Mouse (Mus musculus) heart, embryonic 10.5 days (tissue): ENCODE measurements around the gene 2210016L21Rik. TPM values are rescaled to one million over a fixed set of nuclear protein-coding genes. Genes with fewer than 3 reads are reported as not detected.

Source experiments
- polyA plus RNA-seq: library from polyadenylated mRNA; unstranded; fragments of >200 nt; fragmentation: Nextera tagmentation; extraction: Ambion mirVana; gene quantifications from 2 replicates; pipeline ENCODE4 v1.2.1, GENCODE M21; 2016

The 2210016L21Rik gene
- polyA plus RNA-seq, 1 experiment from 2014 or later, result 33.0 TPM

Other genes starting within 250 kb of the 2210016L21Rik start
- gene Tchp, start 234.4 kb upstream of the 2210016L21Rik start, polyA plus RNA-seq, result 8.8 and 11.4 TPM in 2 replicates
- gene Ankrd13a, start 167.5 kb upstream of the 2210016L21Rik start, polyA plus RNA-seq, result 37.5 and 41.2 TPM in 2 replicates
- gene Git2, start 166.6 kb upstream of the 2210016L21Rik start, polyA plus RNA-seq, result 31.6 and 33.0 TPM in 2 replicates
- gene 1500011B03Rik, start 118.7 kb upstream of the 2210016L21Rik start, polyA plus RNA-seq, result 58.7 and 77.1 TPM in 2 replicates
- gene 4930519G04Rik, start 88.5 kb upstream of the 2210016L21Rik start, polyA plus RNA-seq, result not detected in 2 replicates
- gene Gm9936, start 83.5 kb upstream of the 2210016L21Rik start, polyA plus RNA-seq, result not detected in 2 replicates
- 1.1 and 1.7 TPM in 2 replicates for gene Oasl2, start 45.2 kb upstream of the 2210016L21Rik start, polyA plus RNA-seq
- gene Oasl1, start 18.9 kb upstream of the 2210016L21Rik start, polyA plus RNA-seq, result 0.31 TPM in 1 of 2 replicates, not detected in the other
- gene Hnf1a, start 28.9 kb downstream of the 2210016L21Rik start, polyA plus RNA-seq, result 0.11 and 1.9 TPM in 2 replicates
- gene Sppl3, start 69.0 kb downstream of the 2210016L21Rik start, polyA plus RNA-seq, result 6.9 and 11.5 TPM in 2 replicates
- gene Gm10401, start 156.1 kb downstream of the 2210016L21Rik start, polyA plus RNA-seq, result 13.7 and 15.7 TPM in 2 replicates
- 107 and 138 TPM in 2 replicates for gene Acads, start 177.2 kb downstream of the 2210016L21Rik start, polyA plus RNA-seq
- 25.7 and 35.8 TPM in 2 replicates for gene Unc119b, start 192.8 kb downstream of the 2210016L21Rik start, polyA plus RNA-seq
- gene Mlec, start 216.0 kb downstream of the 2210016L21Rik start, polyA plus RNA-seq, result 110 and 113 TPM in 2 replicates